Mouse (Mus musculus) adrenal gland, adult 10 weeks (tissue): Measurements from ENCODE around the gene Gm5941. TPM values are rescaled to one million over a fixed set of nuclear protein-coding genes. Genes with fewer than 3 reads are reported as not detected.

Source experiments
- polyA plus RNA-seq: library from polyadenylated mRNA; stranded (reverse); fragments of 350-450 nt; fragmentation: Illumina TruSeq; extraction: RNeasy Lipid Tissue Mini Kit (QIAGEN cat#74804); gene quantifications from one replicate; pipeline ENCODE4 v1.2.3, GENCODE M21; 2014; ENCODE audit warnings: low read depth, low replicate concordance

Gene Gm5941
- polyA plus RNA-seq, result not detected

GRCm38 (mm10) chrX:92489649-92490048 is at the start of gene Gm5941:
TSS of gene Gm5941 (plus strand) at chrX:92489949.

Other genes with a start within 250 kb of the Gm5941 start
- not detected for gene Mageb18, start 109.6 kb downstream of the Gm5941 start, polyA plus RNA-seq